Mouse (Mus musculus): ENCODE results near the gene Usp47.
A peak's percentile ranks its signal among the peaks of the same experiment; 100 is the strongest.

The Usp47 gene

GRCm38 (mm10) chr7:112120861-112121810, 97.8 kb downstream of the Usp47 start:
- no peak for DNase-seq (ENCODE audit: low read depth, low spot score)

- no peak for DNase-seq (ENCODE audit: low read depth, low spot score)
Measured at GRCm38 (mm10) chr7:112121866-112122500, 98.7 kb downstream of the Usp47 start.

GRCm38 (mm10) chr7:112123612-112124011, 100.3 kb downstream of the Usp47 start:
- no peak for DNase-seq (ENCODE audit: low read depth, low spot score)

- no peak for DNase-seq (ENCODE audit: low read depth, low spot score)
Measured at GRCm38 (mm10) chr7:112125625-112126260, 102.4 kb downstream of the Usp47 start.

- no peak for DNase-seq (ENCODE audit: low read depth, low spot score)
Measured at GRCm38 (mm10) chr7:112127085-112127637, 103.9 kb downstream of the Usp47 start.

- DNase-seq (ENCODE audit: low read depth, low spot score): no peak
Measured at GRCm38 (mm10) chr7:112127954-112128353, 104.7 kb downstream of the Usp47 start.

- no peak for DNase-seq (ENCODE audit: low read depth, low spot score)
Measured at GRCm38 (mm10) chr7:112128810-112129209, 105.5 kb downstream of the Usp47 start.

- DNase-seq (ENCODE audit: low read depth, low spot score): peak; percentile 33
Measured at GRCm38 (mm10) chr7:112129851-112130250, 106.5 kb downstream of the Usp47 start.

GRCm38 (mm10) chr7:112130660-112131059, 107.4 kb downstream of the Usp47 start:
- no peak for DNase-seq (ENCODE audit: low read depth, low spot score)

GRCm38 (mm10) chr7:112132005-112132404, 108.7 kb downstream of the Usp47 start:
- no peak for DNase-seq (ENCODE audit: low read depth, low spot score)

- no peak for DNase-seq (ENCODE audit: low read depth, low spot score)
Measured at GRCm38 (mm10) chr7:112133277-112133676, 110.0 kb downstream of the Usp47 start.

- no peak for DNase-seq (ENCODE audit: low read depth, low spot score)
Measured at GRCm38 (mm10) chr7:112135161-112135560, 111.9 kb downstream of the Usp47 start.

- no peak for DNase-seq (ENCODE audit: low read depth, low spot score)
Measured at GRCm38 (mm10) chr7:112136537-112136936, 113.2 kb downstream of the Usp47 start.

GRCm38 (mm10) chr7:112138168-112138508, 114.8 kb downstream of the Usp47 start:
- no peak for DNase-seq (ENCODE audit: low read depth, low spot score)

GRCm38 (mm10) chr7:112138509-112139405, 115.5 kb downstream of the Usp47 start:
- DNase-seq (ENCODE audit: low read depth, low spot score): no peak

- DNase-seq (ENCODE audit: low read depth, low spot score): no peak
Measured at GRCm38 (mm10) chr7:112140725-112141124, 117.4 kb downstream of the Usp47 start.

GRCm38 (mm10) chr7:112142616-112143015, 119.3 kb downstream of the Usp47 start:
- no peak for DNase-seq (ENCODE audit: low read depth, low spot score)

GRCm38 (mm10) chr7:112143090-112143500, 119.8 kb downstream of the Usp47 start:
- DNase-seq (ENCODE audit: low read depth, low spot score): no peak

GRCm38 (mm10) chr7:112143978-112144377, 120.7 kb downstream of the Usp47 start:
- DNase-seq (ENCODE audit: low read depth, low spot score): no peak

GRCm38 (mm10) chr7:112144646-112145179, 121.4 kb downstream of the Usp47 start:
- DNase-seq (ENCODE audit: low read depth, low spot score): no peak

GRCm38 (mm10) chr7:112147979-112148378, 124.7 kb downstream of the Usp47 start:
- no peak for DNase-seq (ENCODE audit: low read depth, low spot score)

All from retina, adult 2 months (tissue).